Mouse (Mus musculus) stomach, embryonic 16.5 days (tissue): ENCODE measurements at regions not wholly inside any gene's neighbourhood (a gene's known extent, or its start where the extent isn't known, plus 50 kb on each side); places are given as distances from the start of the nearest gene placed in this dataset.

ENCODE experiments used
- ATAC-seq: fragments of 200-750 bp; cut with Nextera tagmentation; 2 replicates; pipeline ENCODE4 v1.8.0; 2017; ENCODE audit warnings: moderate number of reproducible peaks, moderate TSS enrichment; ENCODE audit not compliant: insufficient read depth, low FRiP score
- H3K27ac ChIP-seq: fragments of 300-500 bp; sonication (generic); 2 replicates; pipeline ENCODE4 v1.5.1; 2014; ENCODE audit warnings: low read length
- H3K27me3 ChIP-seq: fragments of 300-500 bp; sonication (generic); 2 replicates; pipeline ENCODE4 v1.6.1; 2014; ENCODE audit warnings: low read length, control low read depth, mixed read lengths; ENCODE audit not compliant: control insufficient read depth, insufficient read depth
- H3K36me3 ChIP-seq: fragments of 300-500 bp; sonication (generic); 2 replicates; pipeline ENCODE4 v1.6.1; 2014; ENCODE audit warnings: low read length; ENCODE audit not compliant: control insufficient read depth, insufficient read depth
- H3K4me1 ChIP-seq: fragments of 300-500 bp; sonication (generic); 2 replicates; pipeline ENCODE4 v1.6.1; 2014; ENCODE audit warnings: low read length, control low read depth, mixed read lengths; ENCODE audit not compliant: control insufficient read depth, insufficient read depth
- H3K4me2 ChIP-seq: fragments of 300-500 bp; sonication (generic); 2 replicates; pipeline ENCODE4 v1.6.1; 2014; ENCODE audit warnings: low read depth, low read length, mixed read lengths
- H3K4me3 ChIP-seq: fragments of 300-500 bp; sonication (generic); replicated peaks from 2 replicates; pipeline ENCODE4 v1.5.1; 2014; ENCODE audit warnings: mild to moderate bottlenecking, low read length
- H3K9ac ChIP-seq: fragments of 300-500 bp; sonication (generic); 2 replicates; pipeline ENCODE4 v1.6.1; 2014; ENCODE audit warnings: low read length
- H3K9me3 ChIP-seq: fragments of 300-500 bp; sonication (generic); replicated peaks from 2 replicates; pipeline ENCODE4 v1.6.1; 2016; ENCODE audit warnings: low read length, control low read depth; ENCODE audit not compliant: control insufficient read depth
- WGBS: fragments of 180-500 bp; shearing (Covaris S2); extraction: QIAGEN DNeasy Blood & Tissue Kit; methylation state at CpG from one replicate; pipeline ENCODE4 v1.1.7; 2014; 5-methylcytosine and 5-hydroxymethylcytosine counted together

DNA sequence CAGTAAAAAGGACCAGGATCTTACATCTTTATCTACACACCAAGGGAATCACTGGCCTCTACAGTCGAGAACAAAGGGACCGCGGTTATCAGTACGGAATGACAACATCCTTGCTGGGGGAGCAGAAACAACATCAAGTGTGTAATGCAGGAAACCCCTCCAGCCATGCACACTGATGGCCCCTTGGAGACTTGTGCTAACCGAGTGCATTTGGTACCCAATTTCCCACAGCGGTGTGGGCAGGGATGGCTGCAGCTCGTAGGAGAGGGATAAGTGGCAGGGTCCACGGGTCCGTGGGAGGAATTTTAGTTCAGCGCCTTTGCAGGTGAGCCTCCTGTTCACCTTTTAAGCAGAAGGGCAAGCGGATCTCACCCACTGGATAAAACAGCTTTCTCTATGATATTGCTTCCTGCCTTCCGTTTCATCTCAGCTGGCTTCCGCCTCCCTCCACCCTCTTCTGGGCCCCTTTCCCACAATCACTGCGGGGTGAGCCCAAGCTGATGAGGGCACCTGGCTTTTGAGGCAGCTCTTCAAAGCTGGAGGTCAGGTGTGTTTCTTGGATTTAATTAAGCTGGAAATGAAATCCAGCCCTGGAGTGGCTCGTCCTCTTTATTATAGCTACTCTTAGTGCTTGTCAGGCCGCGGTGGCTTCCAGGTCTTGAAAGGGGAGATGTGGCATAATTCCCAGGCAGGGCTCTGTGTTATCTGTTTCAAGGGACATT lies 327.5 kb downstream of the Pdcd6ip start:
- no peak overlapping the region for H3K4me3 ChIP-seq
- H3K4me2 ChIP-seq, result no peak overlapping the region
- no peaks in the 10 kb centered on the region for H3K9me3 ChIP-seq
- H3K27ac ChIP-seq, result no peak overlapping the region
- H3K9ac ChIP-seq, result no peak overlapping the region
- no peaks in the 10 kb centered on the region for H3K27me3 ChIP-seq
- 64% methylated on average over 17 of the region's 17 CpGs for WGBS
- H3K36me3 ChIP-seq, result no peaks in the 10 kb centered on the region
- no peak for ATAC-seq
- H3K4me1 ChIP-seq, result no peaks in the 10 kb centered on the region

DNA sequence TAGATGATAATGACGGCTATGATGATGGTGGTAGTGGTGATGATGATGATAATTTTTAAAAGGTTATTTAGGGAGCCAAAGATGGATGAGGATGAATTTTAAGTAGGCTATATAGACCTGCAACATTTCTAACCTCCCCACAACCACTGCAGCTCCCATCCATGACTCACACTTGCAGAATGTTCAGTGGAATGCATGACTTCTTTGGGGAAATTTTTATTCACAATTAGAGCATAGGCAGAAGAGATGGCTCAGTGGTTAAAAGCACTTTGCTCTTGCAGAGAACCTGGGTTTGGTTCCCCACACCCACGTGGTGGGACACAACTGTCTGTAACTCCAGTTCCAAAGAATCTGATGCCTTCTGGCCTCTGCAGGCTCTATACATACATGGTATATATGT lies 329.5 kb downstream of the Pdcd6ip start:
- ATAC-seq, result no peak
- Histone ChIP-seq H3K9ac (no peak overlapping the region), H3K27ac (no peak overlapping the region), H3K4me2 (no peak overlapping the region), H3K36me3 (no peaks in the 10 kb centered on the region), H3K4me3 (no peak overlapping the region), H3K4me1 (no peaks in the 10 kb centered on the region), H3K9me3 (no peaks in the 10 kb centered on the region), H3K27me3 (no peaks in the 10 kb centered on the region)
- WGBS, result 74% methylated on average over 2 of the region's 2 CpGs

DNA sequence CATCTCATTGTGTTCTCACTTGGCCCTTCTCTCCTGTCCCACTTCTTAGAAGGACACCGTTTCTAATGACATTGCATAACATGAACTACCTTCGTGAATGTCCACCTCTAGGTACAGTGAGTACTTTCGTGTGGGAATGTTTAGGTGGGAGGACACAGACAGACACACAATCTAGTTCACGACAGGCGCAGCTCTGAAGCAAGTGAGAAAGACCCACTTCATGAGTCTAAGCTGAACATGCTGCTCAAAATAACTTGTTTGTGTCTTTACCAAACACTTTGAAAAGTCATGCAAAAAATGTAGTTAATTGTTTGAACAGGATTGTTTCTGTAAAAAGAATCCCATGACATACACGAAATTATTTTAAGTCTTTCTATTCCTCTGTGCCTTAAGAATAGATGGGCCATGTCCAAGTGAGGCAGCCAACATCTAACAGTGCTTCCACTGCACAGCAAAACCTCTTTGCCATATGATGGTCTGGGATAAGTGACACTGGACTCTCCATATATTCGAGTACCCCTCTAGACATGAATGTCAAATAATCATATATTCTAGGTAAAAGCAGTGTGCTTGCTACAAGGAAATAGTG lies 336.2 kb downstream of the Pdcd6ip start:
- WGBS, result 84% methylated on average over 7 of the region's 7 CpGs
- no peaks in the 10 kb centered on the region for H3K9me3 ChIP-seq
- ATAC-seq, result no peak

DNA sequence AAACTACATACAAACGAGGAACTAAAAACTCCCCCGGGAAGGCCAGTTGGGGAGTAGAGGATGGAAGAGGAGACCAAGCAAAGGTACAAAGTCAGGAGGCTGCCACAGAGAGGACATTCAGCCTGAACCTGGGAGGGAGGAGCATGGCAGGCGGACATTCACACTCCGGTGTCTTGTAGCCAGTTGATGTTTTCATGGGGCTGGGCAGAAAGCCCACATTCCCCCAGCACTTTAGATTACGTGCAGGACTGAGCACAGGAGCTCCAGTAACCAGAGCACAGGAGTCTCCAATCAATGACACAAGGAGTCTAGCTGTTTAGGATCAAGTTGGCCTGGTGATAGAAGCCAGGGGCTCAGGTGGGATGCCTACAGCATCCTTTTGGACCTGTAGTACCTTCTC lies 360.1 kb downstream of the Pdcd6ip start:
- 79% methylated on average over 5 of the region's 5 CpGs for WGBS

More for the DNA sequence above, 336.2 kb downstream of the Pdcd6ip start:
- Histone ChIP-seq H3K27ac (no peak overlapping the region), H3K36me3 (no peaks in the 10 kb centered on the region), H3K27me3 (no peaks in the 10 kb centered on the region), H3K4me1 (no peaks in the 10 kb centered on the region), H3K4me2 (no peak overlapping the region), H3K4me3 (no peak overlapping the region), H3K9ac (no peak overlapping the region)

DNA sequence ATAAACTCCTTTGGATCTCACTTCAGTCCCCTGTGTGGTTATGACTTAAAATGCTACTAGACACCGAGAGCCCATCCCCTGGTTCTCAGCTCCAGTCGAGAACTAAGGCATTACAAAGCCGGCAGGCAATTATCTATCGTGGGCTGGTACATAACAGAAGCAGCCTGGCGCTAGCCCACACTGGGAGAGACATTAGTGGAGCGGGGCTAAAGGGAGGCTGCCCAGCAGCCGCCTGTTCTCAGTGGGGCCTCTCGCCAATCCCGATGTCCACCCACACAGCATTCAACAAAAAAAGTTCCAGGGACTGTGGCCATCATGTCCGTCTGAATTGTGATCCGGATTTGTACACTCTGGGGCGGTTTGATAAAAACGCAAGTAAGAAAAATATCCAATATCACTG lies 361.5 kb downstream of the Pdcd6ip start:
- no peaks in the 10 kb centered on the region for H3K4me1 ChIP-seq
- ATAC-seq, result no peak
- H3K4me3 ChIP-seq, result no peak overlapping the region
- H3K27ac ChIP-seq, result no peak overlapping the region
- H3K4me2 ChIP-seq, result no peak overlapping the region
- no peaks in the 10 kb centered on the region for H3K27me3 ChIP-seq
- H3K36me3 ChIP-seq, result no peaks in the 10 kb centered on the region
- no peaks in the 10 kb centered on the region for H3K9me3 ChIP-seq
- H3K9ac ChIP-seq, result no peak overlapping the region
- 79% methylated on average over 13 of the region's 13 CpGs for WGBS

More for the DNA sequence above, 360.1 kb downstream of the Pdcd6ip start:
- ATAC-seq, result no peak
- Histone ChIP-seq H3K27ac (no peak overlapping the region), H3K4me2 (no peak overlapping the region), H3K4me3 (no peak overlapping the region), H3K36me3 (no peaks in the 10 kb centered on the region), H3K27me3 (no peaks in the 10 kb centered on the region), H3K9ac (no peak overlapping the region), H3K9me3 (no peaks in the 10 kb centered on the region), H3K4me1 (no peaks in the 10 kb centered on the region)

DNA sequence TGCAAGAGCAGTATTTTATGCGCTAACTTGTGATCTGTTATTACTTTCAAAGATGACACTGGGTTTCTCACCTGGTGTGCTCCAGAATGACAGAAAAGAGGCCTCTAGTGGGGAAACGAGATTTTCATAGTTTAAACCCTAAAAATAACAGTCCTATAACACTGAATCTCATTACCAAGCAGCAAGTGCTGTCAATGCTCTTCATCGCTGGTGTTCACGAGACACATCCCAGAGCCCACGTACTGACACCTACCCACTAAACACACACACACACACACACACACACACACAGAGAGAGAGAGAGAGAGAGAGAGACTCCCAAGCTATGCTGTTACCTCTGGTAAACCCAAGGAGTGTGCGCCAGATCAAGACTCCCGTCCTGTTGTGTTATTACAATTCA lies 365.9 kb downstream of the Pdcd6ip start:
- Histone ChIP-seq H3K27ac (no peak overlapping the region), H3K4me1 (no peaks in the 10 kb centered on the region), H3K9ac (no peak overlapping the region), H3K27me3 (no peaks in the 10 kb centered on the region), H3K4me3 (no peak overlapping the region), H3K9me3 (no peaks in the 10 kb centered on the region), H3K4me2 (no peak overlapping the region), H3K36me3 (no peaks in the 10 kb centered on the region)
- ATAC-seq, result no peak
- 69% methylated on average over 7 of the region's 7 CpGs for WGBS

DNA sequence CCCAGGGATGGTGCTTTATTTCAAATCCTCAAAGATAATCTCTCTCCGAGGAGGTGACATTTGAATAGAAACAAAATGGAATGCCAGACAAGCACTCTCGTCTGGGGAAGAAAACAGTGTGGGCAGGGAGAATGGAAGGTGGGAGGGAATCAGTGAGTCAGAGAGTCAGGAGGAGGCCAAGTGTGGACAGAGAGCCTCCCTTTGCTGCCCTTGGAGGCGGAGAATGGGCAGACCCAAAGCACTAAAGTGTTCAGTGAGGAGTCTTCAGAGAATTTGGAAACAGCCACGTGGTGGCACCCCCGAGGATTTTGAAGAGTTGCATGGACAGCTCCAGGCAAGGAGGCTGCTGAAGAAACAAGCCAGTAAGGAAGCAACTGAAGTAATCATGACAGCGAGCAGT lies 367.2 kb downstream of the Pdcd6ip start:
- H3K27me3 ChIP-seq, result no peaks in the 10 kb centered on the region
- no peak overlapping the region for H3K9ac ChIP-seq

DNA sequence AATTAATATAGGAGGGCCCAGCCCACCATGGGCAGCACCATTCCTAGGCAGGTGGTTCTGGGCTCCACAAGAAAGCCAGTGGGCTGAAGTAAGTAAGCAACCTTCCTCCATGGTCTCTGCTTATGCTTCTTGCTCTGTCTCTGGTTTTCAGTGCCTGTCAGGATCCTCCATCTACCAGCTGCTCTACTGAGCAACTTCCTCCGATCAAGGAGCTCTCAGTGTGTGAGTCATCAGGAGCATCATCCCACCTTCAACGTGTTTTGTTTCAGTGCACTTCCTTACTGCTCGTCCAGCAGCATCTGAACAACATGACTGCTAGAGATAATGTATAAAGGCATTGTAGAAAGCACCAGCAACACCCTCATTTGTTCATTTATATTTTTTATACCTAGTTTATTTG lies 368.0 kb downstream of the Pdcd6ip start:
- 75% methylated on average over 3 of the region's 3 CpGs for WGBS
- no peaks in the 10 kb centered on the region for H3K9me3 ChIP-seq
- H3K27ac ChIP-seq, result no peak overlapping the region
- no peaks in the 10 kb centered on the region for H3K4me1 ChIP-seq
- H3K9ac ChIP-seq, result no peak overlapping the region
- no peak overlapping the region for H3K4me2 ChIP-seq
- ATAC-seq, result no peak
- no peaks in the 10 kb centered on the region for H3K27me3 ChIP-seq
- H3K4me3 ChIP-seq, result no peak overlapping the region
- no peaks in the 10 kb centered on the region for H3K36me3 ChIP-seq

More for the DNA sequence above, 367.2 kb downstream of the Pdcd6ip start:
- H3K9me3 ChIP-seq, result no peaks in the 10 kb centered on the region
- H3K4me3 ChIP-seq, result no peak overlapping the region
- H3K36me3 ChIP-seq, result no peaks in the 10 kb centered on the region
- WGBS, result 55% methylated on average over 6 of the region's 6 CpGs
- H3K4me1 ChIP-seq, result no peaks in the 10 kb centered on the region
- no peak overlapping the region for H3K27ac ChIP-seq
- H3K4me2 ChIP-seq, result no peak overlapping the region
- ATAC-seq, result no peak

DNA sequence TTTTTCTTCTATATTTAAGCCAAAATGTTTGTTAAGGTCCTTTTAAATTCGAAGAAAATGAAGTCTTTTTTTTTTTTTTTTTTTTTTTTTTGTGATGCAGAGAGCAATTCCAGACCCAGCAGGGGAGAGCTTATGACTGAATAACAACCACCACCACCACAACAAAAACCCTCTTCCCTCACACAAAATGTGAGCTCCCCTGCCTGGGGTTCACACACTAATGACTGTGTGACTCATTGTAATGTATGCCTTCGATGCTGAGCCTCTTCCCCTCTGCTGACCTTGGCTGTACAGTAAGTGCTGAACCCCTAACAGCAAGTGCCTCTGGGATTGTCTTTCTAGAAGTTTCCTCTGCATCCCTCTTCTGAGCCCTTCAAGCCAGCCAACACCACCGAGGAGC lies 383.6 kb downstream of the Pdcd6ip start:
- no peak overlapping the region for H3K4me3 ChIP-seq
- 63% methylated on average over 3 of the region's 3 CpGs for WGBS
- H3K4me1 ChIP-seq, result no peaks in the 10 kb centered on the region
- no peaks in the 10 kb centered on the region for H3K9me3 ChIP-seq
- H3K27ac ChIP-seq, result no peak overlapping the region
- H3K9ac ChIP-seq, result no peak overlapping the region
- no peaks in the 10 kb centered on the region for H3K36me3 ChIP-seq
- no peak overlapping the region for H3K4me2 ChIP-seq
- ATAC-seq, result no peak
- no peaks in the 10 kb centered on the region for H3K27me3 ChIP-seq
